8 mouse cellular contexts compared by ENCODE assay signal in genomic region chr14:34372646-34373045, GRCm38 (mm10). TPM values are rescaled to one million over a fixed set of nuclear protein-coding genes. Genes with fewer than 3 reads are reported as not detected.
DNase-seq lines count a peak whose midpoint lies in the region; ATAC-seq and TF ChIP-seq lines count a peak whose summit lies in the region.

No protein-coding gene starts in this region.

- no peak for ATAC-seq in liver, embryonic 14.5 days (ENCODE audit: insufficient read depth)
- no peak for ATAC-seq in liver, embryonic 12.5 days

- no peak overlapping the region for H3K4me3 ChIP-seq in liver, embryonic 14.5 days (ENCODE audit: insufficient read depth in 1 of 2, low read depth in 2 of 2, low read length in 2 of 2)
- H3K4me3 ChIP-seq in liver, embryonic 12.5 days = no peak overlapping the region

- intact Hi-C loops in left cerebral cortex, postnatal 36 days (cut with DNase I) = loop anchor here (1.0 to 10.0 kb wide), 3 partner anchors 29 to 288 kb away; partner anchors contain the start of gene Anxa8

- no peak overlapping the region for H3K4me2 ChIP-seq in liver, embryonic 14.5 days (ENCODE audit: low read depth)
- H3K4me2 ChIP-seq in liver, embryonic 12.5 days = no peak overlapping the region

- peak; percentile 61 for TF ChIP-seq CTCF in liver, embryonic 14.5 days (IDR thresholded peaks at IDR 0.05; ENCODE audit: low read depth)

- 67% methylated on average over 6 of the region's 6 CpGs for WGBS in liver, embryonic 14.5 days (ENCODE audit: insufficient replicate concordance)
- 75% methylated on average over 6 of the region's 6 CpGs for WGBS in liver, embryonic 12.5 days (ENCODE audit: insufficient replicate concordance)

- H3K9ac ChIP-seq in liver, embryonic 14.5 days (replicated peaks) = no peak overlapping the region
- no peak overlapping the region for H3K9ac ChIP-seq in liver, embryonic 12.5 days

- no peak for DNase-seq in liver, embryonic 14.5 days (ENCODE audit: low read depth in 3 of 3, low spot score in 3 of 3)
- DNase-seq in R1 (ENCODE audit: low read depth, low spot score) = peak; percentile 85
- peak; percentile 69 to 80 for DNase-seq in cerebellum, postnatal 14 days
- peak; percentile 54 to 60 for DNase-seq in gastrocnemius, postnatal 4 days (ENCODE audit: low spot score in 2 of 2)
- DNase-seq in left cerebral cortex, postnatal 36 days (ENCODE audit: low spot score in 2 of 2) = peak; percentile 30 to 42
- DNase-seq in retina, postnatal 1 day = peak; percentile 64
- no peak for DNase-seq in Muller cell, postnatal 12 days (ENCODE audit: inconsistent ontology term)

- TF ChIP-seq EP300 in liver, embryonic 14.5 days (IDR thresholded peaks at IDR 0.05; ENCODE audit: low read depth) = no peak

- no peaks in the 10 kb centered on the region for H3K9me3 ChIP-seq in liver, embryonic 14.5 days (ENCODE audit: control insufficient read depth, low read length)
- H3K9me3 ChIP-seq in liver, embryonic 12.5 days (replicated peaks) = no peaks in the 10 kb centered on the region

- no peak overlapping the region for H3K27ac ChIP-seq in liver, embryonic 14.5 days
- no peak overlapping the region for H3K27ac ChIP-seq in liver, embryonic 12.5 days

- no peaks in the 10 kb centered on the region for H3K27me3 ChIP-seq in liver, embryonic 14.5 days (ENCODE audit: control insufficient read depth, insufficient read depth, low read length)
- no peaks in the 10 kb centered on the region for H3K27me3 ChIP-seq in liver, embryonic 12.5 days (replicated peaks)

- H3K4me1 ChIP-seq in liver, embryonic 14.5 days (replicated peaks; ENCODE audit: control insufficient read depth in 2 of 2, insufficient read depth in 2 of 2, low read length in 1 of 2) = no peaks in the 10 kb centered on the region
- 0 out of 2 replicates have a peak, but pooled peaks cover 5% of the 10 kb centered on the region for H3K4me1 ChIP-seq in liver, embryonic 12.5 days

- no peaks in the 10 kb centered on the region for H3K36me3 ChIP-seq in liver, embryonic 14.5 days (replicated peaks; ENCODE audit: control insufficient read depth, insufficient read depth, low read depth)
- no peaks in the 10 kb centered on the region for H3K36me3 ChIP-seq in liver, embryonic 12.5 days

RNA-seq across cellular contexts. Expression of gene Sncg, which starts 1.9 kb away (rescaled TPM):
- polyA plus RNA-seq in liver, embryonic 14.5 days (2012; rRNA removed) = 0.17 and 0.21 TPM in 2 replicates
- not detected in 2 replicates for polyA plus RNA-seq in liver, embryonic 14.5 days (2014; fragmentation: Nextera tagmentation; extraction: Ambion mirVana)
- 0.49 and 0.57 TPM in 2 replicates for polyA plus RNA-seq in liver, embryonic 12.5 days (2016; fragmentation: Nextera tagmentation; extraction: Ambion mirVana)
- total RNA-seq in gastrocnemius, postnatal 4 days (2021) = 10 to 100 TPM in 1 of 2 experiments, 1 to 10 TPM in 1; 7.9 to 18.7 TPM
- total RNA-seq in left cerebral cortex, postnatal 36 days (2021) = 1 to 10 TPM; 3.2 to 4.9 TPM

RNA-seq across cellular contexts. Expression of gene Mmrn2, which starts 2.6 kb away (rescaled TPM):
- 1.0 and 1.1 TPM in 2 replicates for polyA plus RNA-seq in liver, embryonic 14.5 days (2012; rRNA removed)
- 1.3 and 1.8 TPM in 2 replicates for polyA plus RNA-seq in liver, embryonic 14.5 days (2014; fragmentation: Nextera tagmentation; extraction: Ambion mirVana)
- polyA plus RNA-seq in liver, embryonic 12.5 days (2016; fragmentation: Nextera tagmentation; extraction: Ambion mirVana) = 3.5 and 3.7 TPM in 2 replicates
- 10 to 100 TPM; 17.4 to 17.5 TPM for total RNA-seq in gastrocnemius, postnatal 4 days (2021)
- total RNA-seq in left cerebral cortex, postnatal 36 days (2021) = 1 to 10 TPM; 3.6 to 3.8 TPM

RNA-seq across cellular contexts. Expression of gene Fam25c, which starts 17.4 kb away (rescaled TPM):
- polyA plus RNA-seq in liver, embryonic 14.5 days (2012; rRNA removed) = 0.48 TPM in 1 of 2 replicates, not detected in the other
- 0.28 and 0.40 TPM in 2 replicates for polyA plus RNA-seq in liver, embryonic 14.5 days (2014; fragmentation: Nextera tagmentation; extraction: Ambion mirVana)
- not detected in 2 replicates for polyA plus RNA-seq in liver, embryonic 12.5 days (2016; fragmentation: Nextera tagmentation; extraction: Ambion mirVana)
- not detected for total RNA-seq in gastrocnemius, postnatal 4 days (2021)
- total RNA-seq in left cerebral cortex, postnatal 36 days (2021) = not detected

Comparison
In these comparisons a context has a peak if more than half of its experiments do, and no peak if none do; other contexts are left out.
1. DNase-seq: peak in R1 (single experiment), cerebellum, postnatal 14 days (2 of 2), gastrocnemius, postnatal 4 days (2 of 2), left cerebral cortex, postnatal 36 days (2 of 2) and retina, postnatal 1 day (single experiment); none in liver, embryonic 14.5 days (0 of 3) and Muller cell, postnatal 12 days (single experiment).